Mouse (Mus musculus) thymus, postnatal 10 days (tissue): Measurements from ENCODE around the gene Utrn.

Experiments used
- DNase-seq, 2 experiments: peaks; one replicate each; pipeline ENCODE4 v3.0.0; 2021; ENCODE audit warnings: low spot score in 2 of 2

The Utrn gene

GRCm38 (mm10) chr10:12836048-12836816 is 32.9 kb downstream of the Utrn start:
- DNase-seq = no peak

- DNase-seq = no peak
Measured at GRCm38 (mm10) chr10:12834215-12834614, 35.0 kb downstream of the Utrn start.

- no peak for DNase-seq
Measured at GRCm38 (mm10) chr10:12832163-12832562, 37.0 kb downstream of the Utrn start.

GRCm38 (mm10) chr10:12827778-12828177 is 41.4 kb downstream of the Utrn start:
- no peak for DNase-seq

- no peak for DNase-seq
Measured at GRCm38 (mm10) chr10:12827306-12827705, 41.9 kb downstream of the Utrn start.

- no peak for DNase-seq
Measured at GRCm38 (mm10) chr10:12826760-12827281, 42.3 kb downstream of the Utrn start.

GRCm38 (mm10) chr10:12824386-12824785 is 44.8 kb downstream of the Utrn start:
- no peak for DNase-seq

- DNase-seq = peak; percentile 27 to 39
Measured at GRCm38 (mm10) chr10:12823437-12824219, 45.5 kb downstream of the Utrn start.

GRCm38 (mm10) chr10:12820978-12821735 is 48.0 kb downstream of the Utrn start:
- DNase-seq = no peak

GRCm38 (mm10) chr10:12817409-12817808 is 51.8 kb downstream of the Utrn start:
- no peak for DNase-seq

- DNase-seq = no peak
Measured at GRCm38 (mm10) chr10:12816530-12816929, 52.6 kb downstream of the Utrn start.

GRCm38 (mm10) chr10:12814411-12814810 is 54.8 kb downstream of the Utrn start:
- DNase-seq = no peak

- no peak for DNase-seq
Measured at GRCm38 (mm10) chr10:12813881-12814280, 55.3 kb downstream of the Utrn start.

- DNase-seq = peak; percentile 54 to 61
Measured at GRCm38 (mm10) chr10:12813211-12813811, 55.9 kb downstream of the Utrn start.

- DNase-seq = no peak
Measured at GRCm38 (mm10) chr10:12812680-12813079, 56.5 kb downstream of the Utrn start.

- DNase-seq = no peak
Measured at GRCm38 (mm10) chr10:12810816-12811215, 58.3 kb downstream of the Utrn start.

GRCm38 (mm10) chr10:12809702-12810101 is 59.5 kb downstream of the Utrn start:
- no peak for DNase-seq

- no peak for DNase-seq
Measured at GRCm38 (mm10) chr10:12808467-12808866, 60.7 kb downstream of the Utrn start.

GRCm38 (mm10) chr10:12807706-12808105 is 61.5 kb downstream of the Utrn start:
- no peak for DNase-seq

- DNase-seq = no peak
Measured at GRCm38 (mm10) chr10:12805826-12806225, 63.3 kb downstream of the Utrn start.

GRCm38 (mm10) chr10:12803939-12804338 is 65.2 kb downstream of the Utrn start:
- DNase-seq = no peak

GRCm38 (mm10) chr10:12799416-12799815 is 69.7 kb downstream of the Utrn start:
- no peak for DNase-seq
